Mouse (Mus musculus) intestine, embryonic 16.5 days (tissue): ENCODE data around the gene Tmem106c. TPM values are rescaled to one million over a fixed set of nuclear protein-coding genes. Genes with fewer than 3 reads are reported as not detected.

Source experiments
- polyA plus RNA-seq: library from polyadenylated mRNA; unstranded; fragments of >200 nt; fragmentation: Nextera tagmentation; extraction: Ambion mirVana; gene quantifications from 2 replicates; pipeline ENCODE4 v1.2.1, GENCODE M21; 2015

Tmem106c gene
- polyA plus RNA-seq, 1 experiment from 2014 or later, result 51.6 TPM

Other genes starting within 250 kb of the Tmem106c start
- 0.09 and 0.22 TPM in 2 replicates for gene Endou, start 232.9 kb upstream of the Tmem106c start, polyA plus RNA-seq
- gene Rapgef3, start 196.2 kb upstream of the Tmem106c start, polyA plus RNA-seq, result 7.9 and 8.5 TPM in 2 replicates
- gene Slc48a1, start 185.7 kb upstream of the Tmem106c start, polyA plus RNA-seq, result 25.4 and 26.9 TPM in 2 replicates
- gene Hdac7, start 119.7 kb upstream of the Tmem106c start, polyA plus RNA-seq, result 15.8 and 18.2 TPM in 2 replicates
- 2.4 TPM in 2 replicates for gene Vdr, start 53.6 kb upstream of the Tmem106c start, polyA plus RNA-seq
- gene Col2a1, start 40.5 kb downstream of the Tmem106c start, polyA plus RNA-seq, result 0.33 and 0.53 TPM in 2 replicates
- gene Pfkm, start 128.4 kb downstream of the Tmem106c start, polyA plus RNA-seq, result 30.5 and 31.7 TPM in 2 replicates
- 18.0 and 20.2 TPM in 2 replicates for gene Senp1, start 129.5 kb downstream of the Tmem106c start, polyA plus RNA-seq
- gene Asb8, start 201.4 kb downstream of the Tmem106c start, polyA plus RNA-seq, result 52.7 and 54.9 TPM in 2 replicates
- 1.4 and 1.7 TPM in 2 replicates for gene Ccdc184, start 203.0 kb downstream of the Tmem106c start, polyA plus RNA-seq
- gene Olfr288, start 231.3 kb downstream of the Tmem106c start, polyA plus RNA-seq, result not detected in 2 replicates